Mouse (Mus musculus): ENCODE data around the gene Wscd2. TPM values are rescaled to one million over a fixed set of nuclear protein-coding genes. Genes with fewer than 3 reads are reported as not detected.

The Wscd2 gene
- total and polyA plus RNA-seq, 3 experiments: not detected

GRCm38 (mm10) chr5:113538826-113539225, 48.7 kb downstream of the Wscd2 start:
- DNase-seq (ENCODE audit: low read depth, low spot score): no peak
- Histone ChIP-seq H3K4me3 (ENCODE audit: control insufficient read depth in 1 of 2, insufficient read depth in 1 of 2, low read depth in 2 of 2, low read length in 2 of 2) (no peak overlapping the region), H3K9me3 (replicated peaks; ENCODE audit: insufficient read depth, low read length) (no peaks in the 10 kb centered on the region), H3K79me2 (ENCODE audit: control insufficient read depth, insufficient read depth, low read length, poor library complexity) (no peaks in the 10 kb centered on the region), H3K4me1 (ENCODE audit: control insufficient read depth in 1 of 2, insufficient read depth in 2 of 2, low read length in 2 of 2) (no peaks in the 10 kb centered on the region), H3K27me3 (ENCODE audit: control insufficient read depth in 1 of 2, insufficient read depth in 2 of 2, low read length in 2 of 2) (no peaks in the 10 kb centered on the region), H3K9ac (ENCODE audit: control insufficient read depth, low read depth, low read length, poor library complexity, severe bottlenecking) (no peak overlapping the region), H3K27ac (ENCODE audit: control insufficient read depth, low read depth, low read length) (no peak overlapping the region), H3K36me3 (ENCODE audit: control insufficient read depth in 1 of 2, insufficient read depth in 2 of 2, low read length in 2 of 2) (no peaks in the 10 kb centered on the region)
- TF ChIP-seq NELFE (IDR thresholded peaks at IDR 0.05; ENCODE audit: low read depth, low read length) (no peak), MAFK (IDR thresholded peaks at IDR 0.05; ENCODE audit: borderline replicate concordance, low read depth, low read length) (no peak), POLR2AphosphoS2 (IDR thresholded peaks at IDR 0.05; ENCODE audit: low read length) (no peak), BHLHE40 (IDR thresholded peaks at IDR 0.05; ENCODE audit: borderline replicate concordance, low read depth, low read length) (no peak), MYC (IDR thresholded peaks at IDR 0.05; ENCODE audit: low read depth, low read length) (no peak), GATA1 (IDR thresholded peaks at IDR 0.05; ENCODE audit: low read depth, low read length) (no peak), USF1 (IDR thresholded peaks at IDR 0.05; ENCODE audit: low read depth, low read length) (no peak), MAX (IDR thresholded peaks at IDR 0.05; ENCODE audit: low read length) (no peak), CHD1 (IDR thresholded peaks at IDR 0.05; ENCODE audit: low read depth, low read length) (no peak), SMC3 (IDR thresholded peaks at IDR 0.05; ENCODE audit: low read depth, low read length) (no peak), HCFC1 (IDR thresholded peaks at IDR 0.05; ENCODE audit: low read depth, low read length) (no peak), RCOR1 (IDR thresholded peaks at IDR 0.05; ENCODE audit: low read depth, low read length) (no peak), KAT2A (conservative IDR thresholded peaks at IDR 0.05; ENCODE audit: low read depth, low read length) (no peak), TBP (IDR thresholded peaks at IDR 0.05; ENCODE audit: low read depth, low read length) (no peak), ZKSCAN1 (IDR thresholded peaks at IDR 0.05; ENCODE audit: low read depth, low read length) (no peak)

GRCm38 (mm10) chr5:113539438-113539837, 49.3 kb downstream of the Wscd2 start:
- no peak overlapping the region for H3K27ac ChIP-seq (ENCODE audit: control insufficient read depth, low read depth, low read length)
- no peak overlapping the region for H3K9ac ChIP-seq (ENCODE audit: control insufficient read depth, low read depth, low read length, poor library complexity, severe bottlenecking)
- H3K9me3 ChIP-seq (replicated peaks; ENCODE audit: insufficient read depth, low read length): no peaks in the 10 kb centered on the region
- H3K36me3 ChIP-seq (ENCODE audit: control insufficient read depth in 1 of 2, insufficient read depth in 2 of 2, low read length in 2 of 2): no peaks in the 10 kb centered on the region
- TF ChIP-seq TCF12 (IDR thresholded peaks at IDR 0.05; ENCODE audit: low read depth, low read length): no peak
- no peak for TF ChIP-seq NRF1 (IDR thresholded peaks at IDR 0.05; ENCODE audit: insufficient read depth, low read depth, low read length, poor library complexity, severe bottlenecking)
- no peak for TF ChIP-seq SIN3A (IDR thresholded peaks at IDR 0.05; ENCODE audit: low read length)
- TF ChIP-seq GATA1 (IDR thresholded peaks at IDR 0.05; ENCODE audit: low read depth, low read length): no peak
- no peak for TF ChIP-seq NELFE (IDR thresholded peaks at IDR 0.05; ENCODE audit: low read depth, low read length)
- no peak for TF ChIP-seq ETS1 (IDR thresholded peaks at IDR 0.05; ENCODE audit: low read depth, low read length)
- TF ChIP-seq POLR2AphosphoS5 (IDR thresholded peaks at IDR 0.05; ENCODE audit: borderline replicate concordance, low read depth, low read length): no peak
- no peak for TF ChIP-seq BHLHE40 (IDR thresholded peaks at IDR 0.05; ENCODE audit: borderline replicate concordance, low read depth, low read length)
- TF ChIP-seq JUND (IDR thresholded peaks at IDR 0.05; ENCODE audit: low read depth, low read length): no peak
- no peak for TF ChIP-seq ZC3H11A (IDR thresholded peaks at IDR 0.05; ENCODE audit: low read depth, low read length)
- no peak for TF ChIP-seq MXI1 (IDR thresholded peaks at IDR 0.05; ENCODE audit: low read depth, low read length)
- no peak for TF ChIP-seq MAZ (IDR thresholded peaks at IDR 0.05; ENCODE audit: low read depth, low read length)
- no peak for DNase-seq (ENCODE audit: low read depth, low spot score)
- H3K4me3 ChIP-seq (ENCODE audit: control insufficient read depth in 1 of 2, insufficient read depth in 1 of 2, low read depth in 2 of 2, low read length in 2 of 2): no peak overlapping the region
- no peaks in the 10 kb centered on the region for H3K4me1 ChIP-seq (ENCODE audit: control insufficient read depth in 1 of 2, insufficient read depth in 2 of 2, low read length in 2 of 2)
- no peaks in the 10 kb centered on the region for H3K79me2 ChIP-seq (ENCODE audit: control insufficient read depth, insufficient read depth, low read length, poor library complexity)
- no peaks in the 10 kb centered on the region for H3K27me3 ChIP-seq (ENCODE audit: control insufficient read depth in 1 of 2, insufficient read depth in 2 of 2, low read length in 2 of 2)
